Mouse (Mus musculus) lung, embryonic 16.5 days (tissue): Measurements from ENCODE around the gene 2010315B03Rik. TPM values are rescaled to one million over a fixed set of nuclear protein-coding genes. Genes with fewer than 3 reads are reported as not detected.

ENCODE experiments used
- ATAC-seq: fragments of 200-750 bp; cut with Nextera tagmentation; 2 replicates; pipeline ENCODE4 v1.8.0; 2017; ENCODE audit warnings: low read depth, mild to moderate bottlenecking, moderate library complexity
- H3K27ac ChIP-seq: fragments of 300-500 bp; sonication (generic); 2 replicates; pipeline ENCODE4 v1.5.1; 2014; ENCODE audit warnings: mild to moderate bottlenecking, control low read depth, low read length
- H3K27me3 ChIP-seq: fragments of 300-500 bp; sonication (generic); 2 replicates; pipeline ENCODE4 v1.6.1; 2014; ENCODE audit warnings: low read depth, low read length, mixed read lengths; ENCODE audit not compliant: control insufficient read depth, insufficient read depth
- H3K36me3 ChIP-seq: fragments of 300-500 bp; sonication (generic); 2 replicates; pipeline ENCODE4 v1.6.1; 2014; ENCODE audit warnings: low read length; ENCODE audit not compliant: control insufficient read depth, insufficient read depth
- H3K4me1 ChIP-seq: fragments of 300-500 bp; sonication (generic); replicated peaks from 2 replicates; pipeline ENCODE4 v1.6.1; 2014; ENCODE audit warnings: low read length, mixed read lengths; ENCODE audit not compliant: control insufficient read depth, insufficient read depth
- H3K4me2 ChIP-seq: fragments of 300-500 bp; sonication (generic); 2 replicates; pipeline ENCODE4 v1.6.1; 2014; ENCODE audit warnings: low read depth, low read length, control low read depth
- H3K4me3 ChIP-seq: fragments of 300-500 bp; sonication (generic); 2 replicates; pipeline ENCODE4 v1.5.1; 2014; ENCODE audit warnings: mild to moderate bottlenecking, low read length, control low read depth
- H3K9ac ChIP-seq: fragments of 300-500 bp; sonication (generic); 2 replicates; pipeline ENCODE4 v1.6.1; 2014; ENCODE audit warnings: low read length, control low read depth
- H3K9me3 ChIP-seq: fragments of 300-500 bp; sonication (generic); 2 replicates; pipeline ENCODE4 v1.6.1; 2016; ENCODE audit warnings: low read length; ENCODE audit not compliant: control insufficient read depth
- WGBS: fragments of 180-500 bp; shearing (Covaris S2); extraction: QIAGEN DNeasy Blood & Tissue Kit; methylation state at CpG from one replicate; pipeline ENCODE4 v1.1.7; 2014; 5-methylcytosine and 5-hydroxymethylcytosine counted together
- polyA plus RNA-seq: library from polyadenylated mRNA; unstranded; fragments of >200 nt; fragmentation: Nextera tagmentation; extraction: Ambion mirVana; gene quantifications from 2 replicates; pipeline ENCODE4 v1.2.1, GENCODE M21; 2015

2010315B03Rik gene
- 11.2 and 11.5 TPM in 2 replicates for polyA plus RNA-seq

DNA sequence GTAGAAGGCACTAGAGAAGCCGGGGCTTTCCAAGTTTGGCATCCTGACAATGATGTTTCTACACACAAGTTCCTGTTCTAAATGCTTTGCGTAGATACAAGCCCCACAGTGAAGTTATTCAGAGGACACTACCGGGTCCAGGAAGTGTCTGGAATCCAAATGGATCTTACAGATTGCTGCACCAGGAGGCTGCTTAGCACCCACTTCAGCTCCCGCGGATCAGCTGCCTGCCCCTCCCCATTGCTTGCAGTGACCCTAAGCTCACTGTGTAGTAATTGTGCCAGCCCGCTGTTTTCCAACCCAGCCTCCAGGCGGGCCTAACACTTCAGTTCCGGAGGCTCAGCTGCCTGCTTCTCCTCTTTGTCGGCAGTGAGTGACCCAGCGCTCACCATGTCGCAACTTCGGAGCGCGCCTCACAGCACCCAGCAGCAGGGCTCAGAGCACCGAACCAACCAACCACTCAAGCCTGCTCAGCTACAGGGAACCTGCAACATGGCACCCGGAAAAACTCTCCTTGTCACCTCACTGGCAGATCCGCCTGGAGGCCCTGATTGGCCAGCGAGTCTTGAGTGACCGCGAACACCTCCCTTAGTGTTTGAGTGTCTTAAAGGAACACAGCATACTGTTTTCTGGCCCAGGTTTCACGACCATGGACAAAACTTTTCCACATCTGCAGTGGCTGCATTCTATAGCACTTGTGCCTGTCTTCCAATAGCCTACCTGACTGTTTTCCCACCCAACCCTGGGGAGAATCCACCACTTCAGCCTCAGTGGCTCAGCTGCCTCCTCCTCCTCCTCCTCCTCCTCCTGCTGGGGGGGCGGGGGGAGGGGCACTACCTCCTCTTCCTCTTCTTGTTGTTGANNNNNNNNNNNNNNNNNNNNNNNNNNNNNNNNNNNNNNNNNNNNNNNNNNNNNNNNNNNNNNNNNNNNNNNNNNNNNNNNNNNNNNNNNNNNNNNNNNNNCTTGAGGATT, at the start of gene 2010315B03Rik:
Gene 2010315B03Rik (minus strand): TSS at position 526 of the 972 bp plus-strand sequence.
- H3K9ac ChIP-seq: peak within 1 kb of the TSS; percentile 71
- no peaks in the 10 kb centered on the region for H3K36me3 ChIP-seq
- H3K27ac ChIP-seq: peak within 1 kb of the TSS; percentile 91
- peak within 1 kb of the TSS; percentile 57 for H3K4me2 ChIP-seq
- peak; percentile 100 for ATAC-seq
- no peaks in the 10 kb centered on the region for H3K9me3 ChIP-seq
- WGBS: under 1% methylated on average over 21 of the region's 22 CpGs
- H3K4me1 ChIP-seq: peaks cover 4% of the 10 kb centered on the region
- H3K4me3 ChIP-seq: peak within 1 kb of the TSS; percentile 56
- no peaks in the 10 kb centered on the region for H3K27me3 ChIP-seq

DNA sequence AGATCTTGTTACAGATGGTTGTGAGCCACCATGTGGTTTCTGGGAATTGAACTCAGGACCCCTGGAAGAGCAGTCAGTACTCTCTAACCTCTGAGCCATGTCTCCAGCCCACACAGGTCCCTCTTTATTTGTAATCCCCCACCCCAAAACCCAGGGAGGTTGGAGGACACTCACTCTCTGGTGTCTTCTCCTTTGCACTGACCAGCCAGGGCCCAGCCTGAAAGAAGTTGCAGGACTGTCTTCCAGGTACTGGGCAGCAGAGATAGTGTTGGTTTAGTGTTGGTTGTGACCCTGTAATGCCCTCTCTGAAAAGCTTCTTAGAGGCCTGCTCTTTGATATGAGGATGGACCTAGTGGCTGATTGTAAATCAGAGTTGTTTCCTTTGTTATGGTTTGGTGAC, 994 bp downstream of the 2010315B03Rik start:
- ATAC-seq: no peak
- H3K4me1 ChIP-seq: peaks cover 4% of the 10 kb centered on the region

GRCm38 (mm10) chr9:124288329-124288728, 24.2 kb downstream of the 2010315B03Rik start:
- no peaks in the 10 kb centered on the region for H3K4me1 ChIP-seq
- H3K9ac ChIP-seq: no peak overlapping the region
- H3K27ac ChIP-seq: no peak overlapping the region
- no peak overlapping the region for H3K4me2 ChIP-seq
- H3K9me3 ChIP-seq: no peaks in the 10 kb centered on the region
- H3K36me3 ChIP-seq: peaks cover 4% of the 10 kb centered on the region; the same call in 1 of the 2 replicates
- no peak for ATAC-seq
- H3K27me3 ChIP-seq: no peaks in the 10 kb centered on the region
- H3K4me3 ChIP-seq: no peak overlapping the region

More for the DNA sequence above, 994 bp downstream of the 2010315B03Rik start:
- H3K27me3 ChIP-seq: no peaks in the 10 kb centered on the region
- H3K9me3 ChIP-seq: no peaks in the 10 kb centered on the region
- H3K27ac ChIP-seq: no peak overlapping the region
- H3K4me3 ChIP-seq: peak overlapping the region; percentile 56
- peak overlapping the region; percentile 57 for H3K4me2 ChIP-seq
- H3K9ac ChIP-seq: peak overlapping the region; percentile 71
- H3K36me3 ChIP-seq: no peaks in the 10 kb centered on the region

- Histone ChIP-seq H3K27ac (peak overlapping the region; percentile 66), H3K36me3 (peaks cover 6% of the 10 kb centered on the region; the same call in 1 of the 2 replicates), H3K9me3 (no peaks in the 10 kb centered on the region), H3K4me3 (peak overlapping the region; percentile 75), H3K27me3 (no peaks in the 10 kb centered on the region), H3K9ac (peak overlapping the region; percentile 76), H3K4me2 (peak overlapping the region; percentile 80), H3K4me1 (peaks cover 9% of the 10 kb centered on the region)
- 1% methylated on average over 22 of the region's 22 CpGs for WGBS
- ATAC-seq: peak; percentile 99
Observed at GRCm38 (mm10) chr9:124281912-124282686, 30.4 kb downstream of the 2010315B03Rik start.

GRCm38 (mm10) chr9:124281448-124281791, 31.1 kb downstream of the 2010315B03Rik start:
- H3K4me1 ChIP-seq: peaks cover 9% of the 10 kb centered on the region
- H3K36me3 ChIP-seq: peaks cover 6% of the 10 kb centered on the region; the same call in 1 of the 2 replicates
- H3K9me3 ChIP-seq: no peaks in the 10 kb centered on the region
- no peaks in the 10 kb centered on the region for H3K27me3 ChIP-seq
- H3K4me2 ChIP-seq: peak overlapping the region; percentile 80
- peak overlapping the region; percentile 66; the same call in 1 of the 2 replicates for H3K27ac ChIP-seq
- no peak for ATAC-seq
- H3K4me3 ChIP-seq: peak overlapping the region; percentile 75
- 18% methylated on average over 1 of the region's 1 CpGs for WGBS
- peak overlapping the region; percentile 76 for H3K9ac ChIP-seq

GRCm38 (mm10) chr9:124280576-124281447, 31.7 kb downstream of the 2010315B03Rik start:
- no peaks in the 10 kb centered on the region for H3K9me3 ChIP-seq
- H3K27me3 ChIP-seq: no peaks in the 10 kb centered on the region
- peak overlapping the region; percentile 75 for H3K4me3 ChIP-seq
- no peak overlapping the region for H3K27ac ChIP-seq
- WGBS: 74% methylated on average over 2 of the region's 2 CpGs
- no peak for ATAC-seq
- H3K4me1 ChIP-seq: peaks cover 9% of the 10 kb centered on the region
- H3K9ac ChIP-seq: peak overlapping the region; percentile 76
- peaks cover 6% of the 10 kb centered on the region; the same call in 1 of the 2 replicates for H3K36me3 ChIP-seq
- H3K4me2 ChIP-seq: peak overlapping the region; percentile 80

DNA sequence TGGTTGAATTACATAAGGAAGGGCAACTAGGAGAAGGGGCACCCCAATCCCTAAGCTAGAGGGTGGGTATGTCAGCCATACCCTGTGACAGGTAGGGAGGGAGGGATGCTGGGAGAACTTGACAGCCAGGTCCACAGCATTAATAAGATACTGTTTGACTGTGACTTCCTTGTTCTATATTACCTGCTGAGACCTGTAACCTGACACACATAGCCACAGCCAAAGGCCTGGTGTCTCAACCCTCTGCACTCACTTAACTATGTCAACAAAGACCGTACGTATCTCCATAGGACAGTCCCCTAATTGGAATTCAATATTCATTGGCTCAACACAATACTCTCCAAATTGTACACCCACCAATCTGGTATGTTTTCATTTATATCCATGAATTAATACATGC, 33.2 kb downstream of the 2010315B03Rik start:
- no peak overlapping the region for H3K4me2 ChIP-seq
- H3K9me3 ChIP-seq: peaks cover 2% of the 10 kb centered on the region; the same call in 1 of the 2 replicates
- WGBS: 38% methylated on average over 2 of the region's 2 CpGs
- ATAC-seq: 0 out of 2 replicates have a peak, but pooled peaks have one; percentile 10
- no peak overlapping the region for H3K4me3 ChIP-seq
- H3K4me1 ChIP-seq: peaks cover 9% of the 10 kb centered on the region
- no peak overlapping the region for H3K9ac ChIP-seq
- no peaks in the 10 kb centered on the region for H3K27me3 ChIP-seq
- no peak overlapping the region for H3K27ac ChIP-seq
- peaks cover 8% of the 10 kb centered on the region; the same call in 1 of the 2 replicates for H3K36me3 ChIP-seq

DNA sequence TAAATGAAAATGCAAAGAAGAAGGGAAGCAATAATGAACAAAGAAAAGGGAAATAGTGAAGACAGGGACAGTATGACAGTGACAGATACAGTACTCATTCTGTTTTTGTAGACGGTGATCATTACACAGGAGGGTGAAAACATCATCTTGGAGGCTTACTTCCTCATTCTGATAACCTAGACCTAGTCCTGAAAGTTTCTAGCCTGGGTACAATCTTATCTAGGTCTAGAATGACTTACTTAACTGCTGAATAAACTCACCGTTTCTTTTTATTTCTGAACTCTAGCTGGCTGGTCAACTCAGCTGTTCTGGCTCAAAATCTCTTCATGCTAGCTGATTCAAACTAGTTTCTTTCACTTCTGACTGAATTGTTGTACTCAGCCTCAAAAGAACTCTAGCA, 37.4 kb downstream of the 2010315B03Rik start:
- Histone ChIP-seq H3K9me3 (peaks cover 16% of the 10 kb centered on the region), H3K4me3 (no peak overlapping the region), H3K27me3 (no peaks in the 10 kb centered on the region), H3K4me1 (no peaks in the 10 kb centered on the region; the same call in 1 of the 2 replicates), H3K4me2 (no peak overlapping the region), H3K27ac (no peak overlapping the region), H3K36me3 (peaks cover 21% of the 10 kb centered on the region), H3K9ac (no peak overlapping the region)
- WGBS: 90% methylated on average over 2 of the region's 2 CpGs
- ATAC-seq: no peak
